Mouse (Mus musculus) stomach, postnatal 0 days (tissue): ENCODE measurements around the gene Pik3ip1. TPM values are rescaled to one million over a fixed set of nuclear protein-coding genes. Genes with fewer than 3 reads are reported as not detected.

Experiments
- ATAC-seq: fragments of 200-750 bp; cut with Nextera tagmentation; 2 replicates; pipeline ENCODE4 v1.8.0; 2017; ENCODE audit not compliant: low FRiP score, low TSS enrichment
- DNase-seq: peaks from one replicate; pipeline ENCODE4 v3.0.0-alpha.2; 2016; ENCODE audit warnings: low spot score
- H3K27ac ChIP-seq: fragments of 300-500 bp; sonication (generic); replicated peaks from 2 replicates; pipeline ENCODE4 v1.5.1; 2014; ENCODE audit warnings: mild to moderate bottlenecking, control low read depth
- H3K27me3 ChIP-seq: fragments of 300-500 bp; sonication (generic); 2 replicates; pipeline ENCODE4 v1.6.1; 2014; ENCODE audit warnings: low read length; ENCODE audit not compliant: control insufficient read depth, insufficient read depth
- H3K36me3 ChIP-seq: fragments of 300-500 bp; sonication (generic); 2 replicates; pipeline ENCODE4 v1.6.1; 2014; ENCODE audit warnings: low read length, mixed read lengths; ENCODE audit not compliant: control insufficient read depth, insufficient read depth
- H3K4me1 ChIP-seq: fragments of 300-500 bp; sonication (generic); replicated peaks from 2 replicates; pipeline ENCODE4 v1.6.1; 2014; ENCODE audit warnings: antibody characterized with exemption; ENCODE audit not compliant: control insufficient read depth, insufficient read depth
- H3K4me2 ChIP-seq: fragments of 300-500 bp; sonication (generic); replicated peaks from 2 replicates; pipeline ENCODE4 v1.6.1; 2014; ENCODE audit warnings: low read depth, mild to moderate bottlenecking, control low read depth, moderate library complexity
- H3K4me3 ChIP-seq: fragments of 300-500 bp; sonication (generic); 2 replicates; pipeline ENCODE4 v1.5.1; 2014; ENCODE audit warnings: low read depth, low read length, control low read depth
- H3K9ac ChIP-seq: fragments of 300-500 bp; sonication (generic); 2 replicates; pipeline ENCODE4 v1.6.1; 2014; ENCODE audit warnings: mild to moderate bottlenecking, low read length, control low read depth, mixed read lengths
- H3K9me3 ChIP-seq: fragments of 300-500 bp; sonication (generic); 2 replicates; pipeline ENCODE4 v1.6.1; 2016; ENCODE audit warnings: low read length; ENCODE audit not compliant: control insufficient read depth
- CTCF ChIP-seq: IDR thresholded peaks from 2 replicates; pipeline ENCODE4 v1.5.1; 2016; ENCODE audit warnings: antibody characterized with exemption, low read depth, mild to moderate bottlenecking, moderate library complexity
- EP300 ChIP-seq: optimal IDR thresholded peaks from 2 replicates; pipeline ENCODE3; 2016; ENCODE audit warnings: antibody characterized with exemption
- WGBS: fragments of 180-500 bp; shearing (Covaris S2); extraction: QIAGEN DNeasy Blood & Tissue Kit; methylation state at CpG from one replicate; pipeline ENCODE4 v1.1.7; 2014; 5-methylcytosine and 5-hydroxymethylcytosine counted together
- polyA plus RNA-seq: library from polyadenylated mRNA; unstranded; fragments of >200 nt; fragmentation: Nextera tagmentation; extraction: Ambion mirVana; gene quantifications from 2 replicates; pipeline ENCODE4 v1.2.1, GENCODE M21; 2015

Gene Pik3ip1
- polyA plus RNA-seq, 1 experiment from 2014 or later, result 8.9 TPM

DNA sequence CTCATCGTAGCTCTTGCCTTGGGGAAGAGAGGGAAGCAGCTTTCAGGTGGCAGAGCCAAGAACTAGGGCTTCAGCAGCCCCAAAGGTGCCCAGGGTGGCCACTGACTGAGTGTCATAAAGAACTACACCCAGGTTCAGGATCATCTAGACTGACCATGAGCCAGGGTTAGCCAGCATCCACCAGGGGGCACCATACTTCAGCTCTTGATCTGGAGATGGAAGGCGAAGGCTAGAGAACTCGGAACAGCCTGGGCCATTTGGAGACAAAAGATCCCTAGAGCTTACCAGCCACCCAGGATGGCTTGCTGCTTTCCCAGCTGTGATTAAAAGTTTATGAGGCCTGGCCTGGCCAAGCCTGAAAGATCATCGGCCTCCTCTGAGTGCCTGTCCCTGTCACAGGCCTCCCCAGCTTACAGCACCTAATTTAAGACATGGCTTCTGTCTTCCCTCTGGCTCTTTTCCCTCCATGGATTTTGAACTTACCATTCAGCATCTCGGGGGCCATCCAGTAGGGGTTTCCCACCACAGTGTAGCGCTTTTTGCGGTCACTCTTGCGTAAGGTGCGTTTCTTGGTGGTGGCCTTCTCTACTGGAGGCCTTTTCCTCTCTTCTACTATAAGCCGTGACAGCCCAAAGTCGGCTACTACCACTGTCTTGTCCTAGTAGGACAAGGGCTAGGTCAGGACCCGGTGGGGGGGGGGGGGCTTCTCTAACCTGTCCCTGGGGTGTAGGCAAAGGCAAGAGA, 17.1 kb downstream of the Pik3ip1 start:
- Histone ChIP-seq H3K9me3 (no peaks in the 10 kb centered on the region), H3K36me3 (peaks cover 14% of the 10 kb centered on the region; the same call in 1 of the 2 replicates), H3K4me3 (no peak overlapping the region), H3K4me1 (no peaks in the 10 kb centered on the region; the same call in 1 of the 2 replicates), H3K27ac (peak overlapping the region; percentile 49; the same call in 1 of the 2 replicates), H3K27me3 (no peaks in the 10 kb centered on the region), H3K4me2 (no peak overlapping the region), H3K9ac (0 out of 2 replicates have a peak overlapping the region, but pooled peaks have one; percentile 14)
- peak; percentile 94 for TF ChIP-seq CTCF
- no peak for TF ChIP-seq EP300
- DNase-seq (peak; percentile 90), ATAC-seq (peak; percentile 73)
- 68% methylated on average over 12 of the region's 12 CpGs for WGBS

DNA sequence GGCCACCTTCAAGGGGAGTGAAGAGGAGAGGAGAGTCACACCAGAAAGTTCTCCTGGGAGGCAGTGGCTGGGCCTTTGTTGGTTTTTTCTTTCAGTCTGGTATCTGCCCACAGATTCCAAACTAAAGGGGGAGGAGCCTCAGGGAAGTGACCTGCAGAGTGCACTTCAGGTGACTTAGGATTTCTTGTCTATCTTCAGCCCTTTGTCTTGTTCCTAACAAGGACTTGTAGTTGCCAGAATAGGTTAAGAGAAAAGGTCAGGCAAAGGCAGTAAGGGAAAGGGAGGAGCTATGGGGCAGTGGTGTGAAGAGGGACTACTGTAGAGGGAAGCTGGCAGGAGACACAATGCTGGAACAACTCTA, 17.6 kb downstream of the Pik3ip1 start:
- ATAC-seq, result no peak
- peaks cover 14% of the 10 kb centered on the region for H3K36me3 ChIP-seq
- no peak for DNase-seq
- H3K4me1 ChIP-seq, result no peaks in the 10 kb centered on the region; the same call in 1 of the 2 replicates
- no peaks in the 10 kb centered on the region for H3K9me3 ChIP-seq
- no peaks in the 10 kb centered on the region for H3K27me3 ChIP-seq
- H3K4me3 ChIP-seq, result no peak overlapping the region
- TF ChIP-seq CTCF (no peak), EP300 (no peak)
- no peak overlapping the region for H3K4me2 ChIP-seq
- peak overlapping the region; percentile 49; the same call in 1 of the 2 replicates for H3K27ac ChIP-seq
- H3K9ac ChIP-seq, result no peak overlapping the region

DNA sequence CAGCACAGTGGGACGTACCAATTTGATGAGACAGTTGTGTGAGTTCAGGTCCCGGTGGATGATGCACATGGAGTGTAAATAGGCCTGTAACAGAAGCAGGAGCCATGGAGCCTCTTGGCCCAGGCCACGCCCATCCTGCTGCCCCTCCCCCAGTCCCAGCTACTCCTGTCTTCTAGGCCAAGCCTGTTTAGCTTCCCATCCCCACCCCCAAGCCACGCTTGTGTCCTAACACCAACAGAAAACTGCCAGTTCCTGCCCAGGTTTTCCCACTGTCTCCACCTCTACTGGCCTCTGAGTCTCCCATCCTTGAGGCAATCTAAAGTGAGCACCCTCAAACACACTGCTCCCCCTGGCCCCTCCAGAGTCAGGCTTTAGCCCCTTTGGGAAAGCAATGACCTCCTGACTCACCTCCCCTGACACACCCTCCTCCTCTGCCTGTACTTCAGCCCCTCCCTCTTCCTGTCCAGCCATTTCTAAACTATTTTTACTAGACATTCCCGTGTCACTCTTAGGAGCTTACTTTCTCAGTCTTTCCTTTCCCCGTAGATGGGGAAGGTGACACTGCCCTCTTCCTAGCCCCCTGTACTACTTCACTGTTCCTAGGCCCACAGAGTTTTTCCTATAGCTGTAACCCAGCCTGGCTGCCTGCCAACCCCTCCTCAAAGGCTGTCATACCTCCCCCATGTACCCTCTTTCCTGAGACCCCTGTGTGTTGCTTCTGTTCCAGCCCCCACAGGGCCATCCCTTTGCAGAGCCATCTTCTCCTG, 18.6 kb downstream of the Pik3ip1 start:
- H3K9me3 ChIP-seq, result no peaks in the 10 kb centered on the region
- WGBS, result 33% methylated on average over 6 of the region's 6 CpGs
- H3K27ac ChIP-seq, result peak overlapping the region; percentile 45; the same call in 1 of the 2 replicates
- no peak overlapping the region for H3K4me3 ChIP-seq
- H3K4me2 ChIP-seq, result no peak overlapping the region
- H3K9ac ChIP-seq, result no peak overlapping the region
- ATAC-seq (peak; percentile 30), DNase-seq (no peak)
- TF ChIP-seq CTCF (no peak), EP300 (no peak)
- H3K36me3 ChIP-seq, result peaks cover 12% of the 10 kb centered on the region
- no peaks in the 10 kb centered on the region; the same call in 1 of the 2 replicates for H3K4me1 ChIP-seq
- H3K27me3 ChIP-seq, result no peaks in the 10 kb centered on the region

DNA sequence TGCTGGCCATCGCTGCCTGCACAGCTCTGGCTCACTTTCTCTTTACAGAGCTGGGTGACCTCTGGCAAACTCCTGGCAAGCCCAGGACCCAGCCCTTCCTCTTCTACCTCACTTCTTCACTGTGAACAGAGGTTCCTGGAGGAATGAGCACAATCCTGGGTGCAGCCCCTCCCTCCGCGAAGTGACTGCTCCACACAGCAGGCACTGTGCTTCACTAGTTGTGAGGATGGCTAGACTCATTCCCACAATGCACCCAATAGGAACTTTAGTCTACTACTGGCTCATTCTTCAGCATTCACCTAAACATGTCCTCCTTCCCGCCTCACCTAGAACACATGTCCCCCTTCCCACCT, 19.1 kb downstream of the Pik3ip1 start:
- ATAC-seq (no peak), DNase-seq (no peak)
- no peaks in the 10 kb centered on the region for H3K9me3 ChIP-seq
- no peaks in the 10 kb centered on the region; the same call in 1 of the 2 replicates for H3K4me1 ChIP-seq
- H3K4me2 ChIP-seq, result no peak overlapping the region
- no peak for TF ChIP-seq EP300
- no peak for TF ChIP-seq CTCF
- H3K36me3 ChIP-seq, result peaks cover 15% of the 10 kb centered on the region
- no peak overlapping the region for H3K27ac ChIP-seq
- no peak overlapping the region for H3K4me3 ChIP-seq
- no peak overlapping the region for H3K9ac ChIP-seq
- H3K27me3 ChIP-seq, result no peaks in the 10 kb centered on the region
- 75% methylated on average over 4 of the region's 4 CpGs for WGBS

DNA sequence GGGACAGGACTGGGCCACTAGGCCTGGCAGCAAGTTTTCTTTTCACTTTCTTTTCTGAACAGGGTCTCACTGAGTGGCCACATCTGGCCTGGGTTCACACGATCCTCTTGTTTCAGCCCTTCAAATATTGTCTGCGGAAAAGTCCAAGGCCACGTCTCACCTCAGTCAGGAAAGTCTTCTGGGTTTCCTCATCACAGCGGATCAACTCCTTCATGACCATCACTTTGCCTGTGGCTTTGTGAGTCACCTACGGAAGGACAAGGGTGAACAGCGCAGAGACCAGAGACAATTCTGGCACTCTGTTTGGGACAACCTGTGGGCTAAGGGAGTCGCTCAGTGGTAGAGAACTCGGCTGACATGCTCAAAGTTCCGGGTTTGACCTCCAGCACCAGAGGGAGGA, 21.9 kb downstream of the Pik3ip1 start:
- no peaks in the 10 kb centered on the region; the same call in 1 of the 2 replicates for H3K4me1 ChIP-seq
- peaks cover 25% of the 10 kb centered on the region for H3K36me3 ChIP-seq
- H3K9ac ChIP-seq, result no peak overlapping the region
- no peaks in the 10 kb centered on the region for H3K27me3 ChIP-seq
- H3K27ac ChIP-seq, result no peak overlapping the region
- WGBS, result 94% methylated on average over 9 of the region's 9 CpGs
- DNase-seq (no peak), ATAC-seq (no peak)
- no peak overlapping the region for H3K4me3 ChIP-seq
- no peak for TF ChIP-seq CTCF
- no peak for TF ChIP-seq EP300
- H3K4me2 ChIP-seq, result no peak overlapping the region
- H3K9me3 ChIP-seq, result no peaks in the 10 kb centered on the region
